Mouse (Mus musculus): Measurements from ENCODE around the gene Flot1. TPM values are rescaled to one million over a fixed set of nuclear protein-coding genes. Genes with fewer than 3 reads are reported as not detected.

Gene Flot1
- total and polyA plus RNA-seq, 3 experiments, result 38.1 to 64.1 TPM; not detected in 1

- H3K27ac ChIP-seq (ENCODE audit: control insufficient read depth, low read depth, low read length), result no peak overlapping the region
- TF ChIP-seq BHLHE40 (IDR thresholded peaks at IDR 0.05; ENCODE audit: borderline replicate concordance, low read depth, low read length) (no peak), ZKSCAN1 (IDR thresholded peaks at IDR 0.05; ENCODE audit: low read depth, low read length) (no peak), MXI1 (IDR thresholded peaks at IDR 0.05; ENCODE audit: low read depth, low read length) (no peak)
Observed at GRCm38 (mm10) chr17:35782924-35783323, 40.1 kb upstream of the Flot1 start.

GRCm38 (mm10) chr17:35783944-35784343 lies 39.1 kb upstream of the Flot1 start:
- H3K36me3 ChIP-seq (ENCODE audit: control insufficient read depth in 1 of 2, insufficient read depth in 2 of 2, low read length in 2 of 2), result peaks cover 0 to 23% of the 10 kb centered on the region in 2 experiments; a peak in 2 of 4 replicates
- H3K79me2 ChIP-seq (ENCODE audit: control insufficient read depth, insufficient read depth, low read length, poor library complexity), result no peaks in the 10 kb centered on the region
- peaks cover 6 to 35% of the 10 kb centered on the region in 2 experiments for H3K4me1 ChIP-seq (ENCODE audit: control insufficient read depth in 1 of 2, insufficient read depth in 2 of 2, low read length in 2 of 2)
- H3K9me3 ChIP-seq (replicated peaks; ENCODE audit: insufficient read depth, low read length), result no peaks in the 10 kb centered on the region
- H3K27ac ChIP-seq (ENCODE audit: control insufficient read depth, low read depth, low read length), result no peak overlapping the region
- DNase-seq (ENCODE audit: low read depth, low spot score), result no peak
- peak; percentile 46; the same call in 1 of the 2 replicates for TF ChIP-seq TAL1 (IDR thresholded peaks at IDR 0.05; ENCODE audit: low read length)
- TF ChIP-seq ZKSCAN1 (IDR thresholded peaks at IDR 0.05; ENCODE audit: low read depth, low read length), result no peak
- TF ChIP-seq HCFC1 (IDR thresholded peaks at IDR 0.05; ENCODE audit: low read depth, low read length), result no peak
- H3K27me3 ChIP-seq (ENCODE audit: control insufficient read depth in 1 of 2, insufficient read depth in 2 of 2, low read length in 2 of 2), result no peaks in the 10 kb centered on the region
- no peak overlapping the region for H3K9ac ChIP-seq (ENCODE audit: control insufficient read depth, low read depth, low read length, poor library complexity, severe bottlenecking)
- H3K4me3 ChIP-seq (ENCODE audit: control insufficient read depth in 1 of 2, insufficient read depth in 1 of 2, low read depth in 2 of 2, low read length in 2 of 2), result no peak overlapping the region

More at GRCm38 (mm10) chr17:35782924-35783323, 40.1 kb upstream of the Flot1 start:
- Histone ChIP-seq H3K9me3 (replicated peaks; ENCODE audit: insufficient read depth, low read length) (no peaks in the 10 kb centered on the region), H3K79me2 (ENCODE audit: control insufficient read depth, insufficient read depth, low read length, poor library complexity) (no peaks in the 10 kb centered on the region), H3K4me1 (ENCODE audit: control insufficient read depth in 1 of 2, insufficient read depth in 2 of 2, low read length in 2 of 2) (peaks cover 3 to 35% of the 10 kb centered on the region in 2 experiments; a peak in 3 of 4 replicates), H3K4me3 (ENCODE audit: control insufficient read depth in 1 of 2, insufficient read depth in 1 of 2, low read depth in 2 of 2, low read length in 2 of 2) (no peak overlapping the region), H3K9ac (ENCODE audit: control insufficient read depth, low read depth, low read length, poor library complexity, severe bottlenecking) (no peak overlapping the region), H3K27me3 (ENCODE audit: control insufficient read depth in 1 of 2, insufficient read depth in 2 of 2, low read length in 2 of 2) (no peaks in the 10 kb centered on the region), H3K36me3 (ENCODE audit: control insufficient read depth in 1 of 2, insufficient read depth in 2 of 2, low read length in 2 of 2) (peaks cover 0 to 21% of the 10 kb centered on the region in 2 experiments; a peak in 2 of 4 replicates)
- no peak for DNase-seq (ENCODE audit: low read depth, low spot score)

GRCm38 (mm10) chr17:35785140-35785539 lies 37.9 kb upstream of the Flot1 start:
- peaks cover 0 to 12% of the 10 kb centered on the region in 2 experiments; a peak in 2 of 4 replicates for H3K36me3 ChIP-seq (ENCODE audit: control insufficient read depth in 1 of 2, insufficient read depth in 2 of 2, low read length in 2 of 2)
- DNase-seq (ENCODE audit: low read depth, low spot score), result no peak
- no peak overlapping the region for H3K9ac ChIP-seq (ENCODE audit: control insufficient read depth, low read depth, low read length, poor library complexity, severe bottlenecking)
- no peak overlapping the region for H3K27ac ChIP-seq (ENCODE audit: control insufficient read depth, low read depth, low read length)
- H3K27me3 ChIP-seq (ENCODE audit: control insufficient read depth in 1 of 2, insufficient read depth in 2 of 2, low read length in 2 of 2), result no peaks in the 10 kb centered on the region
- no peaks in the 10 kb centered on the region for H3K9me3 ChIP-seq (replicated peaks; ENCODE audit: insufficient read depth, low read length)
- TF ChIP-seq UBTF (IDR thresholded peaks at IDR 0.05; ENCODE audit: borderline replicate concordance, insufficient read depth, low read depth, low read length) (no peak), SMC3 (IDR thresholded peaks at IDR 0.05; ENCODE audit: low read depth, low read length) (no peak), RCOR1 (IDR thresholded peaks at IDR 0.05; ENCODE audit: low read depth, low read length) (no peak)
- H3K4me3 ChIP-seq (ENCODE audit: control insufficient read depth in 1 of 2, insufficient read depth in 1 of 2, low read depth in 2 of 2, low read length in 2 of 2), result no peak overlapping the region
- no peaks in the 10 kb centered on the region for H3K79me2 ChIP-seq (ENCODE audit: control insufficient read depth, insufficient read depth, low read length, poor library complexity)
- H3K4me1 ChIP-seq (ENCODE audit: control insufficient read depth in 1 of 2, insufficient read depth in 2 of 2, low read length in 2 of 2), result peaks cover 3 to 23% of the 10 kb centered on the region in 2 experiments

GRCm38 (mm10) chr17:35787493-35787892 lies 35.5 kb upstream of the Flot1 start:
- Histone ChIP-seq H3K36me3 (ENCODE audit: control insufficient read depth in 1 of 2, insufficient read depth in 2 of 2, low read length in 2 of 2) (peaks cover 0 to 6% of the 10 kb centered on the region in 2 experiments; a peak in 2 of 4 replicates), H3K9ac (ENCODE audit: control insufficient read depth, low read depth, low read length, poor library complexity, severe bottlenecking) (no peak overlapping the region), H3K9me3 (replicated peaks; ENCODE audit: insufficient read depth, low read length) (no peaks in the 10 kb centered on the region), H3K4me3 (ENCODE audit: control insufficient read depth in 1 of 2, insufficient read depth in 1 of 2, low read depth in 2 of 2, low read length in 2 of 2) (no peak overlapping the region), H3K79me2 (ENCODE audit: control insufficient read depth, insufficient read depth, low read length, poor library complexity) (no peaks in the 10 kb centered on the region), H3K4me1 (ENCODE audit: control insufficient read depth in 1 of 2, insufficient read depth in 2 of 2, low read length in 2 of 2) (peaks cover 3 to 17% of the 10 kb centered on the region in 2 experiments), H3K27me3 (ENCODE audit: control insufficient read depth in 1 of 2, insufficient read depth in 2 of 2, low read length in 2 of 2) (no peaks in the 10 kb centered on the region), H3K27ac (ENCODE audit: control insufficient read depth, low read depth, low read length) (no peak overlapping the region)
- DNase-seq (ENCODE audit: low read depth, low spot score), result no peak
- TF ChIP-seq ELF1 (IDR thresholded peaks at IDR 0.05; ENCODE audit: low read depth, low read length), result no peak
- no peak for TF ChIP-seq MXI1 (IDR thresholded peaks at IDR 0.05; ENCODE audit: low read depth, low read length)
- no peak for TF ChIP-seq NRF1 (IDR thresholded peaks at IDR 0.05; ENCODE audit: insufficient read depth, low read depth, low read length, poor library complexity, severe bottlenecking)
- no peak for TF ChIP-seq NELFE (IDR thresholded peaks at IDR 0.05; ENCODE audit: low read depth, low read length)
- no peak for TF ChIP-seq ETS1 (IDR thresholded peaks at IDR 0.05; ENCODE audit: low read depth, low read length)
- no peak for TF ChIP-seq USF1 (IDR thresholded peaks at IDR 0.05; ENCODE audit: low read depth, low read length)
- no peak for TF ChIP-seq POLR2AphosphoS2 (IDR thresholded peaks at IDR 0.05; ENCODE audit: low read length)
- TF ChIP-seq SMC3 (IDR thresholded peaks at IDR 0.05; ENCODE audit: low read depth, low read length), result no peak
- no peak for TF ChIP-seq KAT2A (conservative IDR thresholded peaks at IDR 0.05; ENCODE audit: low read depth, low read length)
- no peak for TF ChIP-seq CHD2 (IDR thresholded peaks at IDR 0.05; ENCODE audit: low read length)
- TF ChIP-seq MAFK (IDR thresholded peaks at IDR 0.05; ENCODE audit: borderline replicate concordance, low read depth, low read length), result no peak
